Mouse (Mus musculus) hindbrain, embryonic 11.5 days (tissue): ENCODE results near the gene Slc43a3. TPM values are rescaled to one million over a fixed set of nuclear protein-coding genes. Genes with fewer than 3 reads are reported as not detected.

Source experiments
- ATAC-seq: fragments of 200-750 bp; cut with Nextera tagmentation; 2 replicates; pipeline ENCODE4 v1.8.0; 2017; ENCODE audit warnings: mild to moderate bottlenecking, moderate TSS enrichment, moderate library complexity; ENCODE audit not compliant: low FRiP score
- DNase-seq: peaks from one replicate; pipeline ENCODE4 v3.0.0-alpha.2; 2015; ENCODE audit warnings: low spot score
- H3K27ac ChIP-seq: fragments of 300-500 bp; sonication (generic); 2 replicates; pipeline ENCODE4 v1.5.1; 2014; ENCODE audit warnings: mild to moderate bottlenecking, low read depth, low read length
- H3K27me3 ChIP-seq: fragments of 300-500 bp; sonication (generic); 2 replicates; pipeline ENCODE4 v1.6.1; 2014; ENCODE audit warnings: mild to moderate bottlenecking, low read length, moderate library complexity, mixed read lengths; ENCODE audit not compliant: control insufficient read depth, insufficient read depth
- H3K36me3 ChIP-seq: fragments of 300-500 bp; sonication (generic); 2 replicates; pipeline ENCODE4 v1.6.1; 2014; ENCODE audit warnings: mild to moderate bottlenecking, low read length, moderate library complexity, mixed read lengths; ENCODE audit not compliant: control insufficient read depth, insufficient read depth
- H3K4me1 ChIP-seq: fragments of 300-500 bp; sonication (generic); replicated peaks from 2 replicates; pipeline ENCODE4 v1.6.1; 2014; ENCODE audit warnings: low read length, mixed read lengths; ENCODE audit not compliant: control insufficient read depth, insufficient read depth
- H3K4me2 ChIP-seq: fragments of 300-500 bp; sonication (generic); replicated peaks from 2 replicates; pipeline ENCODE4 v1.6.1; 2014; ENCODE audit warnings: mild to moderate bottlenecking, low read depth, low read length
- H3K4me3 ChIP-seq: fragments of 300-500 bp; sonication (generic); 2 replicates; pipeline ENCODE4 v1.5.1; 2014; ENCODE audit warnings: low read depth, low read length
- H3K9ac ChIP-seq: fragments of 300-500 bp; sonication (generic); 2 replicates; pipeline ENCODE4 v1.6.1; 2014; ENCODE audit warnings: low read depth, low read length
- H3K9me3 ChIP-seq: fragments of 300-500 bp; sonication (generic); 2 replicates; pipeline ENCODE4 v1.6.1; 2016; ENCODE audit warnings: low read length; ENCODE audit not compliant: control insufficient read depth
- WGBS: fragments of 180-500 bp; shearing (Covaris S2); extraction: QIAGEN DNeasy Blood & Tissue Kit; methylation state at CpG from one replicate; pipeline ENCODE4 v1.1.7; 2014; 5-methylcytosine and 5-hydroxymethylcytosine counted together
- polyA plus RNA-seq: library from polyadenylated mRNA; unstranded; fragments of >200 nt; fragmentation: Nextera tagmentation; extraction: Ambion mirVana; gene quantifications from 2 replicates; pipeline ENCODE4 v1.2.1, GENCODE M21; 2014

Slc43a3 gene
- 25.5 and 27.0 TPM in 2 replicates for polyA plus RNA-seq

DNA sequence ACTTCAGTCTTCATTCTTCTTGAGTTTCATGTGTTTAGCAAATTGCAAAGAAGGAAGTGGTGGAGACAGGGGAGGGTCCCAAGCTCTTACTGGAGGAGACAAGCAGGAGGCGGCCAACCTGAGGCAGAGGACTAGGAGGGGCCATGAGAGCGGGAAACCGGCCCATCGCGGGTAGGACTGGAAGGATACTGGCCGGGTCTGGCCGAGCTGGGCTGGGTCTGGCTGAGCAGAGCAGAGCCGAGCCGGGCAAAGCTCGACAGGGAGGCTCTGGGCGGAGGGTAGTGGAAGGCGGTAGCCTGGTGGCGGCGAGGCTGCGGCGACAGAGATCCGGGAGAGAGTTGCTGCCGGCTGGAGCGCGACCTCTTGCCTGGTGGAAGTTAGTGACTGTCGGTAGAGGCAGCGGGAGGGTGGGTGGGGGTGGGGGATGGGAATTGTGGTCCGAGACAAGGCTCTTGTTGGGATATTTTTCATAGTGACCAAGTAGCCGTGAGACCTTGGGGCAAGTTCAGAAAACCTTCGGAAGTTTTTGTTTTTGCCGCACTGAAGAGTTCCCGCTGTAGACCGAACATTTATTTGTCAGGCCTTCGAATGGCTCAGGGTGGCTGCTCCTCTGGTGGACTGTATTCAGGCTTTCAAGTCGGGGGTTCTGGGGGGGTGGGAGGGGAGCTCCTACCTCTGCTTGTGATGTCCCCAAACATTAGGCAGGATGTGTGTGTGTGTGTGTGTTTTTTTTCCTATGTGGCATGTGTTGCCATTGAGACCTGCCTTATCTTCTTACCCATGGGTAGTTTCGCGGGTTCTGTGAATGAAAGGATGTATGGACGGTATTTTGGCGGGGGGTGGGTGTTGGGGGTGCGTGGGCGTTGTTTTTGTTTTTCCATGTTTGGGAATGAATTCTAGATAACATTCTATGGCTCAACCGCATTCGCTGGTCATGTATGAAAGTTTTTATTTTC is at the start of gene Slc43a3:
Gene Slc43a3, plus strand, starts transcription at position 106 of the 956 bp plus-strand sequence.
- no peaks in the 10 kb centered on the region for H3K36me3 ChIP-seq
- ATAC-seq (peak; percentile 76), DNase-seq (peak; percentile 53)
- H3K27me3 ChIP-seq = no peaks in the 10 kb centered on the region
- H3K27ac ChIP-seq = 0 out of 2 replicates have a peak within 1 kb of the TSS, but pooled peaks have one; percentile 24
- WGBS = 24% methylated on average over 35 of the region's 38 CpGs
- peak within 1 kb of the TSS; percentile 32 for H3K4me2 ChIP-seq
- no peaks in the 10 kb centered on the region for H3K4me1 ChIP-seq
- peak within 1 kb of the TSS; percentile 40; the same call in 1 of the 2 replicates for H3K9ac ChIP-seq
- H3K4me3 ChIP-seq = peak within 1 kb of the TSS; percentile 26
- no peaks in the 10 kb centered on the region for H3K9me3 ChIP-seq

DNA sequence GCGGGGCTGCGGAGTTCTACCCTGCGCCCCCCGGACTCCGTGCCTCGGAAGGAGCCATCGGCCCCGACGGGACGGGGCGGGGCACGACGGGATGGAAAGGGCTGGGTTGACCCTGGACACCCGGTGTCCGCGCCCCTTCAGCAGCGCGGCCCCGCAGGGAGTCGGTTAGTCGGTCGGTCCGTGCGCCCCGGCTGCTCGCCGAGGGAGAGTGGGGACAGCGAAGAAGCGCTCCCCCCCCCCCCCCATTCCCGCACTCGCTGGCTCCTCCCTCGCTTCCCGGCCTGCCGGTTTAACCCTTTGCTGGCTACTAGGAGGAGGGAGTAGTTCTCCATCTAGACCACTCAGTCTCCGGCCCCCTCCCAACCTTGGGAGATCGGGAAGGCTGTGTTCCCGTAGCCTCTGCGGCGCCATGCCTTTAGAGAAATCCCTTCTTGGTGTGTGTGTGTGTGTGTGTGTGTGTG is 49.5 kb upstream of the Slc43a3 start:
- Histone ChIP-seq H3K4me2 (peak overlapping the region; percentile 79), H3K4me3 (peak overlapping the region; percentile 41), H3K36me3 (no peaks in the 10 kb centered on the region), H3K9me3 (no peaks in the 10 kb centered on the region), H3K27me3 (peaks cover 78% of the 10 kb centered on the region), H3K9ac (no peak overlapping the region), H3K27ac (no peak overlapping the region), H3K4me1 (peaks cover 18% of the 10 kb centered on the region)
- ATAC-seq = peak; percentile 58
- whole genome bisulfite sequencing = 0% methylated on average over 28 of the region's 39 CpGs
- peak; percentile 81 for DNase-seq

DNA sequence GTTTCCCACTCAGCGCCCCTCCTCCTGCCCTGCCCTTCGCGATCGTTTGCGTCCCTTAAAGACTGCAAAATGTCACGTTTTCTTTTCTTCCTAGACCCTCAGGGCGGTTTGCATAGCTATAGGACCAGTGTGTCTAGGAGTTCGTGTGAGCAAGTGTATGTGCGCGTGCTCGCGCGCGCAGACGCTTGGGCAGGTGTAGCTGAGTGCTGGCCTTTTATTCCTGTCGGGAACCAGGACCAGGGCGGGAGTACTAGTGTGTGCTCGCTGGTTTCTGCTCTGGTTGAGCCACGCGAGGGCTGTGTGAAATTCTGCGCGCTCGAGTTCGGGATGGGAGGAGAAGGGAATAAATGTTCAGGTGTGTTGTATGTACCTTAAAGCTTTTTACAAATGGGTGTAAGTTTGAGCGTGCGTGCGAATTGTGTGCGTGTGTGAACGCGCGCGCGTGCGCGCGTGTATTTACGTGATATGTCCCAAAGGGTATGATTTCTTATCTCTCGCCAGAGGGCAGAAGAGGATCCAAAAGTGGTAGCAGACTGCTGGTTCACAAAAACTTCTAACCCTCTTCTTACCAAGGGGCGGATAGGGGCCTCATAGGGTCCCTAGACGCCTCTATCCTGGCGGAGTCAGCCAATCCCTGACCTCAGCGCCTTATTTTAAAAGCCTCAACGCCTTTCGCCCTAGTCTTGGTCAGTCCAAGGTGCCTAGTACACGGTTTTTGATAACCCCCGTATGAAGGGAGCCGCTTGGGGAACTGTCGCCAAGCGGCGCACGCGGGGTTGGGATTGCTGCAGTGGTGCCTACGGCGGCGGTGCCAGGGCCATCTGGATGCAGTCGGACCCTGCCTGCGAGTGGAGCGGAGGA is 48.7 kb upstream of the Slc43a3 start:
- Histone ChIP-seq H3K36me3 (no peaks in the 10 kb centered on the region), H3K4me2 (peak overlapping the region; percentile 79), H3K9me3 (no peaks in the 10 kb centered on the region), H3K27me3 (peaks cover 70% of the 10 kb centered on the region), H3K27ac (no peak overlapping the region), H3K4me1 (peaks cover 18% of the 10 kb centered on the region), H3K4me3 (peak overlapping the region; percentile 41), H3K9ac (peak overlapping the region; percentile 40; the same call in 1 of the 2 replicates)
- ATAC-seq = peak; percentile 8
- peak; percentile 65 for DNase-seq
- WGBS = under 1% methylated on average over 58 of the region's 58 CpGs

DNA sequence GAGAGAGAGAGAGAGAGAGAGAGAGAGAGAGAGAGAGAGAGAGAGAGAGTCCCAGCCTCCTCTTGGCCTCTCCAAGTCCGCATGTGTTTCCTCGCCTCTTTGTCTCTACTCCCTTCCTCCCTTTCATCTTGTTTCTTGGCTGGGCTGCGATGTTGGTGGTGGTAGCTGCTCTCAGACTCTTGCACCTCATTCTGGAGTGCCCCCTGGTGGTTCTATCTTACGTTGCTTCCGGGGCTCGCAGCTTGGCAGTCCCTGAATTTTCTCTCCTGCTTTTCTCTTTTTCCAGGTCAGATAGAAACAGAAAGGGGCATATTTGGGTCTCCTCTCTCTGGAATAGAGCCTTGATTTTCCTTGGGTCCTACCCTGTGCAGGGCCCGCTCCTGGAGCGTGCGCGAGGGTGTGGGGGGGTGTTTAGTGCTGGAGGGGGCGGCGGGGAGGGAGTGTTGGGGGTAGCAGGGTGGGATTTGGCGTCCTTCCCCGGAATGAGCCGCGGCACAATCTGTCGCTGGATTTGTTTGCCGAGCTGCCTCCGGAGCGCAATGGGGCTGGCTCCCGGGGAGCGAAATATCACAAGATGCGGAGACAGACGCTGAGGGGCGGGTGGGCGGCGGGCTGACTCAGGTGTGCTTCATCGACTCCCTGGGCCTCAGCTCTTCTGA is 47.6 kb upstream of the Slc43a3 start:
- Histone ChIP-seq H3K9ac (no peak overlapping the region), H3K4me1 (peaks cover 13% of the 10 kb centered on the region), H3K27me3 (peaks cover 59% of the 10 kb centered on the region), H3K27ac (no peak overlapping the region), H3K4me3 (peak overlapping the region; percentile 20), H3K36me3 (no peaks in the 10 kb centered on the region), H3K4me2 (peak overlapping the region; percentile 36), H3K9me3 (no peaks in the 10 kb centered on the region)
- 3% methylated on average over 28 of the region's 28 CpGs for WGBS
- peak; percentile 83 for DNase-seq
- no peak for ATAC-seq

DNA sequence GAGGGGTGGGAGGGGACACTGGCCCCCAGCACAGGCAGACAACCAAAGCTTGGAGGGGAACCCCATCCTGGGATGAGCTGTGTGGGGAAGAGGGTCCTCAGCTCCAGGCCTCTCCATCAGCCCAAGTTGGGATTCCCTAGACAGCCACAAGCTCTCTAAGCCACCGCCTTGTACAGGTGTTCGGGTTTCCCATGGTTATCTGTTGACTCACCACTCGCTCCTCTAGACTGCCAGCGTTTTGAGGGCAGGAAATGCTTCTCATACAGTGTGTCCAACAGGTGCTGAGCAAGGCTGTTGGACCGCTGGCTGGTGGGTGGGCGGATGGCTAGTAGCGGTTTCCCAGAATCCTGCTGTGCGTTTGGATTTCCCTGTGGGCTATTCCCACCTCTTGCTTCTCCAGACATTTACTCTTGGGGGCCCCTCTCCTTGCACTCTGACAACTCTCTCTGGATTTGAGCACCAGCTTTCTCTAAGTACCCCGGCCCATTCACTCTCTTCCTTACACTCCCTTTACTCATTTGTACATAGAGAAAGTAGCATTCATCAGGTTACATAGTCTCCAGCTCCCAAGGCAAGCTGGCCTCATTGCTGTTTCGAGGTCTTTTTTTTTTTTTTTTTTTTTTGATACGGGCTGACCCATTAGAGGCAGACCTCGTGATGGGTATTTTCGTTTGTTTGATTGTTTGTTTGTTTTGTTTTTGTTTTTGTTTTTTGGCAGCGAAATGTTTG is 46.9 kb upstream of the Slc43a3 start:
- DNase-seq (no peak), ATAC-seq (no peak)
- no peaks in the 10 kb centered on the region for H3K36me3 ChIP-seq
- peaks cover 13% of the 10 kb centered on the region for H3K4me1 ChIP-seq
- peaks cover 52% of the 10 kb centered on the region for H3K27me3 ChIP-seq
- H3K4me2 ChIP-seq = peak overlapping the region; percentile 36
- no peak overlapping the region for H3K27ac ChIP-seq
- H3K9ac ChIP-seq = no peak overlapping the region
- no peaks in the 10 kb centered on the region for H3K9me3 ChIP-seq
- H3K4me3 ChIP-seq = no peak overlapping the region; the same call in 1 of the 2 replicates
- 10% methylated on average over 14 of the region's 14 CpGs for WGBS

DNA sequence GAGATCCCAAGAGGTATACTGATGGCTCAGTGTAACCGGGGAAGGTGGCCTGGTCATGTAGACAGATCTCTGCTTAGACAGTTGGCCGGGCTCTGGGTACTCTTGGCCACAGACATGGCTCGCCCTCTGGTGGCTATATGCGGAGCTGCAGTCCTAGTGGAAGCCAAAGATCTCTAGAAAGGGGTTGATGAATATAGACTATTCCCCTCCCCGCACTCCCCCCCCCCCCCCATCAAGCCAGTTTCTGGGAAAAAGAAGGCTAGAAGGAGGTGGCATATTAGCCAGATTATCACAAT is 46.4 kb upstream of the Slc43a3 start:
- Histone ChIP-seq H3K4me2 (no peak overlapping the region), H3K4me3 (no peak overlapping the region), H3K27ac (no peak overlapping the region), H3K9me3 (no peaks in the 10 kb centered on the region), H3K9ac (no peak overlapping the region), H3K4me1 (peaks cover 13% of the 10 kb centered on the region), H3K36me3 (no peaks in the 10 kb centered on the region), H3K27me3 (peaks cover 47% of the 10 kb centered on the region)
- DNase-seq (peak; percentile 88), ATAC-seq (peak; percentile 36; the same call in 1 of the 2 replicates)
- under 1% methylated on average over 5 of the region's 5 CpGs for WGBS

DNA sequence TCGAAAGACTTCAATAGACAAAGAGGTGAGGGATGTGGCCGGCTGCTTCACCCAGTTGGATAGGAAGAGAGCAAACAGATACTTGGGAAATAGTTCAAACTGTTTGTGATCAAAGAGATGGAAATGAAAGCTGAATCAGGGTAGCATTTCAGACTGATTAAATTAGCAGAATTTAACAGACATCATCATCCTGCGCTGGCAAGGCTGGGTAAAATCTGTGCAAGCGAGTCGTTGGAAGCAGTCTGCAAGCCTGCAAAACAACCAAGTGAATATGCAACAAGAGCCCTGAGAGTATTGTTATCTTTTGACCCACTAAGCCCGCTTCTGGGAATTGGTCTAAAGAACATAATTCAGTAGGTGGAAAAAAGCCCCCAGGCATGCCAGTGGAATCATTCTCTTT is 43.0 kb upstream of the Slc43a3 start:
- H3K4me1 ChIP-seq = peaks cover 5% of the 10 kb centered on the region
- no peak for ATAC-seq
- no peaks in the 10 kb centered on the region for H3K36me3 ChIP-seq
- DNase-seq = no peak
- 54% methylated on average over 6 of the region's 6 CpGs for WGBS
- no peak overlapping the region for H3K4me2 ChIP-seq
- no peak overlapping the region for H3K27ac ChIP-seq
- no peak overlapping the region for H3K9ac ChIP-seq
- no peak overlapping the region for H3K4me3 ChIP-seq
- H3K9me3 ChIP-seq = no peaks in the 10 kb centered on the region
- peaks cover 14% of the 10 kb centered on the region for H3K27me3 ChIP-seq
